Mouse (Mus musculus): Measurements from ENCODE around the gene Folr1. TPM values are rescaled to one million over a fixed set of nuclear protein-coding genes. Genes with fewer than 3 reads are reported as not detected.

The Folr1 gene
- polyA plus RNA-seq, 1 experiment from 2014 or later = 3.2 TPM

DNA sequence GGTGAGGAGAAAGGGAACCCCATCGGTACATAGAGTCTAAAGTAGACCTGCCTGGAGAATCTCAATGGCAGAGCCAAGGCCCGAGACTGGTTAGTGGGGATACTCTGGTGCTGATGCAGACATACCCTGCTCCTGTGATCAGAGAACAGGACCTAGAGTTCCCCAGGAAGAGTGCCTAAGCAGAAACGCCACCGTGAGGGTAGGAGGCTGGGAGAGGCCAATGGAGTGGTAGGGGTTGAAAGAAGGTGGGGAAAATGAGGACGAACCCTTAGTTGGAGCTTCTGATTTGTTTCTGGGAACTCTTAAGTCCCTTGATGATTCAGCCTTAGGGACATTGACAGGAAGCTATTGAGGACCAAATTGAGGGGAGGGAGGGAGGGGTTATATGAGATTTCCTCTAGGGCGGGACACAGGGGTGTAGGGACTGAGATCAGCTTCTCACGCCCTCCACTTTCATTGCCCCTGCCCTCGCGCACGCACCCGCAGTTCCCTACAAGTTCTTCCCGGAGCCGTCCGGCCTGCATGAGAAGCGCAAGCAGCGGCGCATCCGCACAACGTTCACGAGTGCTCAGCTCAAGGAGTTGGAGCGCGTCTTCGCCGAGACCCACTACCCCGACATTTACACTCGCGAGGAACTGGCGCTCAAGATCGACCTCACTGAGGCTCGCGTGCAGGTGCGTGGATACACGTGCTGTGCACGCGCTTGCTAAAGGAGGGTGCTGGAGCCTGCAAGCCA lies 50.1 kb downstream of the Folr1 start:
- H3K4me1 ChIP-seq (ENCODE audit: control insufficient read depth, insufficient read depth, low read length) = peaks cover 29% of the 10 kb centered on the region
- H3K4me3 ChIP-seq (ENCODE audit: low read depth, low read length) = peak overlapping the region; percentile 53
- peaks cover 9% of the 10 kb centered on the region; the same call in 1 of the 2 replicates for H3K36me3 ChIP-seq (ENCODE audit: control insufficient read depth, insufficient read depth, low read length)
- H3K27me3 ChIP-seq (ENCODE audit: control insufficient read depth, insufficient read depth, low read length) = peaks cover 55% of the 10 kb centered on the region
- H3K27ac ChIP-seq (ENCODE audit: low read depth, low read length) = no peak overlapping the region
- no peak for ATAC-seq (replicated peaks; ENCODE audit: insufficient number of reproducible peaks, low FRiP score, low TSS enrichment)
- H3K4me2 ChIP-seq = peak overlapping the region; percentile 95
- 2% methylated on average over 35 of the region's 35 CpGs for WGBS (ENCODE audit: insufficient replicate concordance)
- H3K9ac ChIP-seq (ENCODE audit: low read depth, low read length) = no peak overlapping the region
- H3K9me3 ChIP-seq (replicated peaks; ENCODE audit: control insufficient read depth, low read length) = no peaks in the 10 kb centered on the region

DNA sequence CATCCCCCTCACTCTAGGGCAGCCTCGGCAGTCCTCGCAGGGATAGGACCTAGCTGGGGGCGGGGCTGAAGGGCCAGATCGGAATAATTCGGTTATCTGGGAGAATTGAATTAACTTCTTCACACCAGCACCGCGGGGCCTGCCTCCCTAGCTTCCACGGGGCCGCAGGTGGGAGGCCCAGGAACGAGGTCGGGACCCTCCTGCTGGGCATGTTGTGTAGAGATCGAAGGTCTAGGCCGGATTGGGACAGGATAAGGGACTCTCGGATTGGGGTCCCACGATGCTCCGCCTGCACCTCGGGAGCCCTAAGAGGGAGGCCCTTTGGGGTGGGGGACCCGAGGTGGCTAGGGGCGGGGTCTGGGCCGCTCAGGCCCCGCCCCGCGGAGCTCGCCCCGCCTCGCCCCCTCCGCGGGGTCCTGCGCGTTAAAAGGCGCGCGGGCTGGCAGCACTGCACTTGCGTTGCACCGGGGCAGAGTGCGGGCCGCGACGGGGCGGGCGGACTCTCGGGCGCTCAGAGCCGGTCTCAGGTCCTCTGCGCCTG lies 52.7 kb downstream of the Folr1 start, which contains the start of gene Phox2a:
Phox2a (plus strand) TSS at position 453 of the 541 bp plus-strand sequence.
- no peak within 1 kb of the TSS for H3K27ac ChIP-seq (ENCODE audit: low read depth, low read length)
- 2% methylated on average over 26 of the region's 45 CpGs for whole genome bisulfite sequencing (ENCODE audit: insufficient replicate concordance)
- no peaks in the 10 kb centered on the region for H3K9me3 ChIP-seq (replicated peaks; ENCODE audit: control insufficient read depth, low read length)
- peaks cover 57% of the 10 kb centered on the region for H3K27me3 ChIP-seq (ENCODE audit: control insufficient read depth, insufficient read depth, low read length)
- ATAC-seq (replicated peaks; ENCODE audit: insufficient number of reproducible peaks, low FRiP score, low TSS enrichment) = no peak
- H3K36me3 ChIP-seq (ENCODE audit: control insufficient read depth, insufficient read depth, low read length) = no peaks in the 10 kb centered on the region
- peak within 1 kb of the TSS; percentile 66 for H3K4me2 ChIP-seq
- H3K4me3 ChIP-seq (ENCODE audit: low read depth, low read length) = peak within 1 kb of the TSS; percentile 40
- peaks cover 27% of the 10 kb centered on the region for H3K4me1 ChIP-seq (ENCODE audit: control insufficient read depth, insufficient read depth, low read length)
- H3K9ac ChIP-seq (ENCODE audit: low read depth, low read length) = 0 out of 2 replicates have a peak within 1 kb of the TSS, but pooled peaks have one; percentile 10

Small RNA genes lying within 50 kb of the gene (microRNA-seq; reads per million reads assigned to microRNA genes)
- not detected for gene Gm22655 (ENCODE audit: borderline number of aligned reads)

Other genes starting within 250 kb of the Folr1 start
- 36.1 and 47.0 TPM in 2 replicates for gene Clpb, start 207.2 kb downstream of the Folr1 start, polyA plus RNA-seq (2014; fragmentation: Nextera tagmentation; extraction: Ambion mirVana)
- not detected in 2 replicates for gene Phox2a, start 52.5 kb downstream of the Folr1 start, polyA plus RNA-seq (2014; fragmentation: Nextera tagmentation; extraction: Ambion mirVana)
- 33.6 and 52.0 TPM in 2 replicates for gene Inppl1, start 32.6 kb downstream of the Folr1 start, polyA plus RNA-seq (2014; fragmentation: Nextera tagmentation; extraction: Ambion mirVana)
- gene Folr2, start 13.6 kb downstream of the Folr1 start, polyA plus RNA-seq (2014; fragmentation: Nextera tagmentation; extraction: Ambion mirVana) = not detected in 2 replicates
- 73.3 and 76.5 TPM in 2 replicates for gene Anapc15, start 7.1 kb downstream of the Folr1 start, polyA plus RNA-seq (2014; fragmentation: Nextera tagmentation; extraction: Ambion mirVana)
- 137 and 146 TPM in 2 replicates for gene Lamtor1, start 35.1 kb upstream of the Folr1 start, polyA plus RNA-seq (2014; fragmentation: Nextera tagmentation; extraction: Ambion mirVana)
- gene Tomt, start 35.6 kb upstream of the Folr1 start, polyA plus RNA-seq (2014; fragmentation: Nextera tagmentation; extraction: Ambion mirVana) = 0.10 and 0.61 TPM in 2 replicates
- 5.3 and 6.5 TPM in 2 replicates for gene Lrrc51, start 63.1 kb upstream of the Folr1 start, polyA plus RNA-seq (2014; fragmentation: Nextera tagmentation; extraction: Ambion mirVana)
- 58.0 and 64.1 TPM in 2 replicates for gene Numa1, start 63.3 kb upstream of the Folr1 start, polyA plus RNA-seq (2014; fragmentation: Nextera tagmentation; extraction: Ambion mirVana)
- gene Il18bp, start 147.9 kb upstream of the Folr1 start, polyA plus RNA-seq (2014; fragmentation: Nextera tagmentation; extraction: Ambion mirVana) = 1.4 and 1.7 TPM in 2 replicates
- gene Rnf121, start 194.7 kb upstream of the Folr1 start, polyA plus RNA-seq (2014; fragmentation: Nextera tagmentation; extraction: Ambion mirVana) = 20.2 and 22.0 TPM in 2 replicates
- gene Xndc1, start 194.7 kb upstream of the Folr1 start, polyA plus RNA-seq (2014; fragmentation: Nextera tagmentation; extraction: Ambion mirVana) = 15.7 and 18.3 TPM in 2 replicates
- 0.70 and 1.4 TPM in 2 replicates for gene Xntrpc, start 194.9 kb upstream of the Folr1 start, polyA plus RNA-seq (2014; fragmentation: Nextera tagmentation; extraction: Ambion mirVana)
- gene Trpc2, start 212.3 kb upstream of the Folr1 start, polyA plus RNA-seq (2014; fragmentation: Nextera tagmentation; extraction: Ambion mirVana) = not detected in 2 replicates
- 9.5 and 9.8 TPM in 2 replicates for gene Art1, start 231.0 kb upstream of the Folr1 start, polyA plus RNA-seq (2014; fragmentation: Nextera tagmentation; extraction: Ambion mirVana)
- gene Art5, start 238.7 kb upstream of the Folr1 start, polyA plus RNA-seq (2014; fragmentation: Nextera tagmentation; extraction: Ambion mirVana) = 0.84 and 1.9 TPM in 2 replicates
- not detected in 2 replicates for gene Chrna10, start 246.0 kb upstream of the Folr1 start, polyA plus RNA-seq (2014; fragmentation: Nextera tagmentation; extraction: Ambion mirVana)